Mouse (Mus musculus) forebrain, postnatal 0 days (tissue): ENCODE measurements around the gene H1fnt. TPM values are rescaled to one million over a fixed set of nuclear protein-coding genes. Genes with fewer than 3 reads are reported as not detected.
A peak's percentile ranks its signal among the peaks of the same experiment; 100 is the strongest.

ENCODE experiments used
- ATAC-seq: fragments of 200-750 bp; cut with Nextera tagmentation; 2 replicates; pipeline ENCODE4 v1.8.0; 2017; ENCODE audit warnings: mild to moderate bottlenecking, moderate library complexity
- DNase-seq: peaks from one replicate; pipeline ENCODE4 v3.0.0-alpha.2; 2015
- H3K27ac ChIP-seq: fragments of 300-500 bp; sonication (generic); 2 replicates; pipeline ENCODE4 v1.5.1; 2014; ENCODE audit warnings: low read depth, mild to moderate bottlenecking, antibody characterized with exemption, low read length, moderate library complexity, mixed read lengths
- H3K27me3 ChIP-seq: fragments of 300-500 bp; sonication (generic); 2 replicates; pipeline ENCODE4 v1.6.1; 2014; ENCODE audit warnings: mild to moderate bottlenecking, low read length, mixed read lengths; ENCODE audit not compliant: insufficient read depth
- H3K36me3 ChIP-seq: fragments of 300-500 bp; sonication (generic); 2 replicates; pipeline ENCODE4 v1.6.1; 2014; ENCODE audit warnings: mild to moderate bottlenecking, moderate library complexity; ENCODE audit not compliant: insufficient read depth
- H3K4me1 ChIP-seq: fragments of 300-500 bp; sonication (generic); 2 replicates; pipeline ENCODE4 v1.6.1; 2014; ENCODE audit warnings: antibody characterized with exemption; ENCODE audit not compliant: insufficient read depth
- H3K4me2 ChIP-seq: fragments of 300-500 bp; sonication (generic); 2 replicates; pipeline ENCODE4 v1.6.1; 2014; ENCODE audit warnings: low read depth, mild to moderate bottlenecking, moderate library complexity
- H3K4me3 ChIP-seq: fragments of 300-500 bp; sonication (generic); 2 replicates; pipeline ENCODE4 v1.5.1; 2014; ENCODE audit warnings: low read depth, low read length, mixed read lengths
- H3K9ac ChIP-seq: fragments of 300-500 bp; sonication (generic); 2 replicates; pipeline ENCODE4 v1.6.1; 2014; ENCODE audit warnings: mild to moderate bottlenecking
- H3K9me3 ChIP-seq: fragments of 300-500 bp; sonication (generic); 2 replicates; pipeline ENCODE4 v1.6.1; 2016; ENCODE audit warnings: low read length
- CTCF ChIP-seq: sonication (generic); IDR thresholded peaks from 2 replicates; pipeline ENCODE4 v1.5.1; 2016; ENCODE audit warnings: antibody characterized with exemption, control low read depth, low read depth
- WGBS: fragments of 180-500 bp; shearing (Covaris S2); extraction: QIAGEN DNeasy Blood & Tissue Kit; methylation state at CpG from one replicate; pipeline ENCODE4 v1.1.7; 2014; 5-methylcytosine and 5-hydroxymethylcytosine counted together
- polyA plus RNA-seq: library from polyadenylated mRNA; unstranded; fragments of >200 nt; fragmentation: Nextera tagmentation; extraction: Ambion mirVana; gene quantifications from 2 replicates; pipeline ENCODE4 v1.2.1, GENCODE M21; 2015
- total RNA-seq: library from RNA; depleted of rRNA; stranded (reverse); fragments of >200 nt; gene quantifications from 2 replicates; pipeline ENCODE4 v1.2.3, GENCODE M21; 2014; rRNA removed

Gene H1fnt
- total RNA-seq = not detected in 2 replicates
- not detected in 2 replicates for polyA plus RNA-seq

DNA sequence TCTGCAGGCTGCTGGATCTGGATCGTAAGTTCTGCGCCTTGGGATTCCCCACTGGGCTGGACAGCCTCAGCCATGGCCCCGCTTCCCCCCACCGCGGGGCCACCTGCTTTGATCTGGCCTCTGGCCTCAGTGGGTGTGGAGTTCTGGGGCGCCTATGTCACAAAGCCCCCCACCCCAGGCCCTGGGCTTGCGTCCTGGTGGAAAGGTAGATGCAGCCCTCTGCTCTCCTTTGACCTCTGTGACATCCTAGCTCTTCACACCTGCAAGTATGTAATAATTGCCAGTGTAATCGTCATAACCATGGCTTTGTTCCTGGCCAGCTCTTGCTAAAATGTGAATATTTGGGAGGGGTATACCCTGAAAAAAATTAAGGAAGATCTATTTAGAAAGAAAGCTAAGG is at the start of gene H1fnt:
TSS of gene H1fnt (minus strand) at position 101 of the 400 bp plus-strand sequence.
- no peak within 1 kb of the TSS for H3K4me2 ChIP-seq
- no peak within 1 kb of the TSS for H3K9ac ChIP-seq
- no peak within 1 kb of the TSS for H3K27ac ChIP-seq
- ATAC-seq = no peak
- TF ChIP-seq CTCF = no peak
- H3K27me3 ChIP-seq = no peaks in the 10 kb centered on the region
- no peaks in the 10 kb centered on the region for H3K36me3 ChIP-seq
- H3K4me1 ChIP-seq = no peaks in the 10 kb centered on the region
- H3K9me3 ChIP-seq = no peaks in the 10 kb centered on the region
- WGBS = 94% methylated on average over 8 of the region's 8 CpGs
- no peak for DNase-seq
- no peak within 1 kb of the TSS for H3K4me3 ChIP-seq

DNA sequence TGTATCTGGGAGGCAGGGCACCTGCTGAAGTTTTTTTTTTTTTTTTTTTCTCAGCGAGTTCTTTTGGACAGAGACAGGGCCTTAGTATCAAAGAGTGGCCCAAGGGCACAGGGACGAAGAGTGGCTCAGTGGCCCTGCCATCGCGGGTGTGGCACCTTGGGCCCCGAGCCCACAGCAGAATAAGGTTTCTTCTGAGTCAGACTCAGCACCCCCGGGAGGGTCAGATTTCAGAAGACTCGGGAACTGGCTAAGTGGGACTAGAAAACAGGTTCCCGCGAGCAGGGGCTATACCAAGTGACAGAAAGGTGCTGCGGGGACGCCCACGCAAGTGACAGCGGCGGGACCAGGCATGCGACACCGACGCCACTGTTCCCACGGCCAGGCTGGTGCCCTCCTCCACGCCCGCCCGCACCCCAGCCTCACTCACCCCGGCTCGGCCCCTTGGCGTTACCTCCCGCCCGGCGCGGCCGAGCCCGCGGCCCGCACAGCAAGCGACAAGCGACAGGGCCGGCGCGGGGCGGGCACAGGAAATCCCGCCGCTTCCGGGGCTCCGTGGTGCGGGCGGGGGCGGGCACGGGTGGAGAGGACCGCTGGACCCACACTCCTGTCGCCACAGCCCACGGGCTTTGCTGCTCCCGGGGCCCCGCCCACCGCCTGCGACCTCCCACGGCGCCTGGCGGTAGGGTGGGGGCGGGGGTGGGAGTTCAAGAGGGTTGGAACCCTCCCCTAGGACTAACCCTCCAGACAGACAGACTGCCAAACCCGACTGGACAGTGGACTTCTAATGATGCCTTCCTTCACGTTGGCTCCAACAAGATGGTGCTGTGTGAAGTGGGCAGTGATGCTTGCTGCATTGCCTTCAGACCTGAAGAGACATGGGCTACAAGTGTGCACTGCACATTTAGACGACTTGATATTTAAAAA is 38.8 kb upstream of the H1fnt start, which contains the start of gene Zfp641:
TSS of gene Zfp641 (minus strand) at position 534 of the 924 bp plus-strand sequence.
- Histone ChIP-seq H3K36me3 (no peaks in the 10 kb centered on the region), H3K4me3 (peak within 1 kb of the TSS; percentile 65), H3K9me3 (0 out of 2 replicates have a peak, but pooled peaks cover 3% of the 10 kb centered on the region), H3K27me3 (no peaks in the 10 kb centered on the region), H3K4me1 (no peaks in the 10 kb centered on the region), H3K4me2 (peak within 1 kb of the TSS; percentile 81), H3K9ac (peak within 1 kb of the TSS; percentile 82), H3K27ac (peak within 1 kb of the TSS; percentile 35; the same call in 1 of the 2 replicates)
- ATAC-seq = peak; percentile 77
- peak; percentile 54 for DNase-seq
- no peak for TF ChIP-seq CTCF
- WGBS = 1% methylated on average over 60 of the region's 60 CpGs

DNA sequence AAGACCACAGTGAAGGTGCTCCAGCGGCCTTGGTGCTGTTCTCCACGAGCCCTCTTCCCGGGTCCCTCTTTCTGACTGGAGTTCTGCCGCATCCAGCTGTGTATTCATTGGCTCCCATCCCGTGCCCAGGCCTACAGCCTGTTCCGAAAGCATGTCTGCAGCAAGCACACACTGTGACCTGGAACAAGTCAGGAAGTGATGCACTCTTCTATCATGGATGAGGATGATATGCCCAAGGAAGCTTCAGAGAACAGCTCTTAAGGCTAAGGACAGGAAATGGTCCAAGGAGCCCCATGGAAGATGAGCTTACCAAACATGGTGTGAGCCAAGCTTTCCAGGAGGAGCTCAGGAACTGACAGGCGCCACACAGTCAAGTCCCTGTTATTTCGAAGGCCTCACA is 36.6 kb upstream of the H1fnt start:
- ATAC-seq (no peak), DNase-seq (no peak)
- Histone ChIP-seq H3K4me1 (no peaks in the 10 kb centered on the region), H3K4me2 (no peak overlapping the region), H3K9ac (no peak overlapping the region), H3K4me3 (no peak overlapping the region), H3K27ac (no peak overlapping the region), H3K9me3 (no peaks in the 10 kb centered on the region), H3K36me3 (peaks cover 6% of the 10 kb centered on the region; the same call in 1 of the 2 replicates), H3K27me3 (no peaks in the 10 kb centered on the region)
- 92% methylated on average over 8 of the region's 8 CpGs for WGBS
- no peak for TF ChIP-seq CTCF

DNA sequence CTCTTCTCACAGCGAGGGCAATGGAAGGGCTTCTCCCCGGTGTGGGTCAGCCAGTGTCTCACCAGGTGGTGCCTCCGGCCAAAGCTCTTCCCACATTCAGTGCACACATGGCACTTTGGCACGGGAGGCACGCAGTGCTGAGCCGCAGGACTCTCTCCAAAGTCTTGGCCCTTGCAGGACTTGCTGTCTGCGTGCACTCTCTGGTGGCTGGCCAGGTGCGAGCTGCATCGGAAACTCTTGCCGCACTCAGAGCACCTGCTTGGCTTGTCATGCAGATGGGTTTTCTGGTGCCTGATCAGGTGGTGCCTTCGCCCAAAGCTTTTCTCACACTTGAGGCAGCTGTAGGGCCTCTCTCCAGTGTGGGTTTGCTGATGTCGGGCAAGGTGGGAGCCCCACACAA is 31.5 kb upstream of the H1fnt start:
- no peak for ATAC-seq
- H3K36me3 ChIP-seq = peaks cover 11% of the 10 kb centered on the region; the same call in 1 of the 2 replicates
- H3K9me3 ChIP-seq = no peaks in the 10 kb centered on the region
- TF ChIP-seq CTCF = no peak
- no peaks in the 10 kb centered on the region for H3K27me3 ChIP-seq
- H3K9ac ChIP-seq = no peak overlapping the region
- DNase-seq = no peak
- no peak overlapping the region for H3K27ac ChIP-seq
- H3K4me1 ChIP-seq = no peaks in the 10 kb centered on the region
- no peak overlapping the region for H3K4me2 ChIP-seq
- H3K4me3 ChIP-seq = no peak overlapping the region
- 71% methylated on average over 12 of the region's 12 CpGs for WGBS

DNA sequence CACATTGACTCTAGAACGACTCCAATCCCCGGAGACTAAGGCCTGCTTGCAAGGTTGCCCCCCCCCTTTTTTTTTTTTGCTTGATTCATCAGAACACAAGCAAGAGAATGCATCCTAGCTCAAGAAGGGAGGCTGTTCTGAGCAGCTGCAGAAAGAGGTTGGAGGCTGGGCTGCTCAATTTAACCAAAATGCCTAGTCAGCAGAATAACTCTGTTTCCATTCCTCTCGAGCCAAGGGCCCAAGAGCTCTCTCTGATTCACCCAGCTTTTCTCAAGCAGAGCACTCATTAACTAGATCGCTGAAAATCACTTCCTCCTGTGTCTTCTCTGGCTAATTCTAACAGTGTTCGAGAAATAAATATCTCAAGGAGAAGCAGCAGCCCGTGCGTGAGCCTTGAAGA is 29.3 kb upstream of the H1fnt start:
- Histone ChIP-seq H3K4me1 (no peaks in the 10 kb centered on the region), H3K9me3 (no peaks in the 10 kb centered on the region), H3K36me3 (peaks cover 11% of the 10 kb centered on the region; the same call in 1 of the 2 replicates), H3K4me3 (no peak overlapping the region), H3K4me2 (no peak overlapping the region), H3K27ac (no peak overlapping the region), H3K9ac (no peak overlapping the region), H3K27me3 (no peaks in the 10 kb centered on the region)
- TF ChIP-seq CTCF = no peak
- peak; percentile 42 for ATAC-seq
- WGBS = 74% methylated on average over 7 of the region's 7 CpGs
- DNase-seq = peak; percentile 13

DNA sequence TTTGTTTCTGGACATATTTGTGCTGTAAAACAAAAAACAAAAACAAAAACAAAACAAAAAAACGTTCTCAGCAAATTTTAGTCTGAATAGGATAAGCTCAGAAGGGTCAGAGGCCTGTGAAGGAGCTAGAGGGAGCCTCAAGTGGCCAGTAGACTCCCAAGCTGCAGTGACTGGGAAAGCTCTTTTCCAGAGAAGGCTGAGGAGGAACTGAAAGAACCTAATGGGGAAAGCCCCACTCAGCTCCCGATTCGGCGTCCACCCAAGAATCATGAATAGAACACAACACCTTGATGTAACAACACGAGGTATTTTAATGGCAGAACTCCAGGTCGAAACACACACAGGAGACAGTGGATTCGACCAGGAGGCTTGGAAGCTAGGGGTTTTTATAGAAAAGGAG is 683 bp upstream of the H1fnt start:
- WGBS = 83% methylated on average over 7 of the region's 7 CpGs
- Histone ChIP-seq H3K4me1 (no peaks in the 10 kb centered on the region), H3K9ac (no peak overlapping the region), H3K9me3 (no peaks in the 10 kb centered on the region), H3K36me3 (no peaks in the 10 kb centered on the region), H3K27me3 (no peaks in the 10 kb centered on the region), H3K4me2 (no peak overlapping the region), H3K27ac (no peak overlapping the region), H3K4me3 (no peak overlapping the region)
- no peak for DNase-seq
- no peak for ATAC-seq
- no peak for TF ChIP-seq CTCF

DNA sequence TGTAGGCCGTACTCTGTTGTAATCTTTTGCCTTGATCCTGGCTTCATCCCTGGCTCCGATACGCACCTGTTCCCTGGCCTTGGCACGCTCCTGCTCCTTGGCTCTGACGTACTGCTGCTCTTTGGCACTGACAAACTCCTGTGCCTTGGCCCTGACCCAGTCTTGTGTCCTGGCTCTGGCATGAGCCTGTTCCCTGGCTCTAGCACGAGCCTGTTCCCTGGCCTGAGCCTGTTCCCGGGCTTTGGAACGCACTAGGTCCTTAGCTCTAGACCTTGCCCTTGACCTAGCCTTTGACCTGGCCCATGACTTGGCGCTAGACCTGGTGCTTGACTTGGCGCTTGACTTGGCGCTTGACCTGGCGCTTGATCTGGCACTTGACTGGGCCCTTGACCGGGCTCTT is 822 bp downstream of the H1fnt start:
- no peak overlapping the region for H3K27ac ChIP-seq
- no peak overlapping the region for H3K4me3 ChIP-seq
- H3K4me1 ChIP-seq = no peaks in the 10 kb centered on the region
- no peak overlapping the region for H3K9ac ChIP-seq
- 90% methylated on average over 13 of the region's 13 CpGs for WGBS
- DNase-seq = no peak
- H3K36me3 ChIP-seq = no peaks in the 10 kb centered on the region
- no peaks in the 10 kb centered on the region for H3K27me3 ChIP-seq
- no peak overlapping the region for H3K4me2 ChIP-seq
- no peaks in the 10 kb centered on the region for H3K9me3 ChIP-seq
- ATAC-seq = no peak
- no peak for TF ChIP-seq CTCF
